Mouse (Mus musculus) forebrain, embryonic 16.5 days (tissue): ENCODE results near the gene Gm45799. TPM values are rescaled to one million over a fixed set of nuclear protein-coding genes. Genes with fewer than 3 reads are reported as not detected.

Experiments
- ATAC-seq: fragments of 200-750 bp; cut with Nextera tagmentation; 2 replicates; pipeline ENCODE4 v1.8.0; 2017; ENCODE audit warnings: mild to moderate bottlenecking, moderate library complexity
- H3K27ac ChIP-seq: fragments of 300-500 bp; sonication (generic); 2 replicates; pipeline ENCODE4 v1.5.1; 2014; ENCODE audit warnings: low read length, control low read depth
- H3K27me3 ChIP-seq: fragments of 300-500 bp; sonication (generic); replicated peaks from 2 replicates; pipeline ENCODE4 v1.6.1; 2014; ENCODE audit warnings: low read length; ENCODE audit not compliant: control insufficient read depth, insufficient read depth
- H3K36me3 ChIP-seq: fragments of 300-500 bp; sonication (generic); 2 replicates; pipeline ENCODE4 v1.6.1; 2014; ENCODE audit not compliant: control insufficient read depth, insufficient read depth
- H3K4me1 ChIP-seq: fragments of 300-500 bp; sonication (generic); replicated peaks from 2 replicates; pipeline ENCODE4 v1.6.1; 2014; ENCODE audit warnings: low read length; ENCODE audit not compliant: control insufficient read depth, insufficient read depth
- H3K4me2 ChIP-seq: fragments of 300-500 bp; sonication (generic); 2 replicates; pipeline ENCODE4 v1.6.1; 2014; ENCODE audit warnings: mild to moderate bottlenecking, low read length, control low read depth
- H3K4me3 ChIP-seq: fragments of 300-500 bp; sonication (generic); replicated peaks from 2 replicates; pipeline ENCODE4 v1.5.1; 2014; ENCODE audit warnings: mild to moderate bottlenecking, low read length, control low read depth
- H3K9ac ChIP-seq: fragments of 300-500 bp; sonication (generic); replicated peaks from 2 replicates; pipeline ENCODE4 v1.6.1; 2014; ENCODE audit warnings: low read depth, low read length, control low read depth
- H3K9me3 ChIP-seq: fragments of 300-500 bp; sonication (generic); 2 replicates; pipeline ENCODE4 v1.6.1; 2016; ENCODE audit warnings: low read length; ENCODE audit not compliant: control insufficient read depth
- WGBS: fragments of 180-500 bp; shearing (Covaris S2); extraction: QIAGEN DNeasy Blood & Tissue Kit; methylation state at CpG from one replicate; pipeline ENCODE4 v1.1.7; 2014; 5-methylcytosine and 5-hydroxymethylcytosine counted together
- polyA plus RNA-seq: library from polyadenylated mRNA; unstranded; fragments of >200 nt; fragmentation: Nextera tagmentation; extraction: Ambion mirVana; gene quantifications from 2 replicates; pipeline ENCODE4 v1.2.1, GENCODE M21; 2015

Gene Gm45799
- polyA plus RNA-seq, 1 experiment from 2014 or later = 4.6 TPM

GRCm38 (mm10) chr7:105703816-105704215 lies 63.5 kb downstream of the Gm45799 start:
- no peak overlapping the region for H3K4me2 ChIP-seq

DNA sequence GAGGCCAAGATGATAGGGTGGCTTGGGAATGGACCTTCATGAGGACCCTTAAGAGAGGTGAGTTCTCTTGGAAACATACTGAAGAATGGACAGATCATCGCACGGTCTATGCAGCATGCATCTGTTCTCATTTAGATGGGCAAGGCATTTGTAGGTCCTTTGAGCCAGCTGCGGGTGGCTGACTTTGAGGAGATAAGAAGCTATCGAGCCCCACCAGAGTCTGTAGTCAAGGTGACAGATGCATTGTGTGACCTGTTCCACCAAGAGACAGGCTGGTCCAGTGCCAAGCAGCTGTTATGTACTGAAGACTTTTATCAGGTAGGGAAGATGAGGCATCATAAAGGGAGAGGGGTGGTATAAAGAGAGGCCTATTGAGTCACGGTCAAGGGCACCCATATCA lies 68.4 kb downstream of the Gm45799 start:
- Histone ChIP-seq H3K36me3 (no peaks in the 10 kb centered on the region), H3K9ac (no peak overlapping the region), H3K4me3 (no peak overlapping the region), H3K4me1 (no peaks in the 10 kb centered on the region), H3K9me3 (no peaks in the 10 kb centered on the region), H3K27ac (no peak overlapping the region), H3K27me3 (no peaks in the 10 kb centered on the region), H3K4me2 (no peak overlapping the region)
- ATAC-seq = no peak
- 97% methylated on average over 5 of the region's 5 CpGs for WGBS

More at GRCm38 (mm10) chr7:105703816-105704215, 63.5 kb downstream of the Gm45799 start:
- H3K4me1 ChIP-seq = no peaks in the 10 kb centered on the region
- no peaks in the 10 kb centered on the region for H3K27me3 ChIP-seq
- 87% methylated on average over 4 of the region's 4 CpGs for WGBS
- H3K36me3 ChIP-seq = no peaks in the 10 kb centered on the region
- H3K27ac ChIP-seq = no peak overlapping the region
- H3K9ac ChIP-seq = no peak overlapping the region
- H3K9me3 ChIP-seq = no peaks in the 10 kb centered on the region
- no peak for ATAC-seq
- H3K4me3 ChIP-seq = no peak overlapping the region

- no peak overlapping the region for H3K9ac ChIP-seq
- no peaks in the 10 kb centered on the region for H3K27me3 ChIP-seq
- no peaks in the 10 kb centered on the region for H3K9me3 ChIP-seq
- H3K4me1 ChIP-seq = no peaks in the 10 kb centered on the region
- no peak overlapping the region for H3K4me3 ChIP-seq
- 56% methylated on average over 3 of the region's 3 CpGs for WGBS
- no peak for ATAC-seq
- H3K27ac ChIP-seq = no peak overlapping the region
- no peaks in the 10 kb centered on the region for H3K36me3 ChIP-seq
- H3K4me2 ChIP-seq = no peak overlapping the region
Observed at GRCm38 (mm10) chr7:105715366-105715765, 75.0 kb downstream of the Gm45799 start.

- Histone ChIP-seq H3K9me3 (peaks cover 2% of the 10 kb centered on the region; the same call in 1 of the 2 replicates), H3K9ac (no peak overlapping the region), H3K4me3 (no peak overlapping the region), H3K27me3 (no peaks in the 10 kb centered on the region), H3K36me3 (no peaks in the 10 kb centered on the region), H3K27ac (no peak overlapping the region), H3K4me2 (no peak overlapping the region), H3K4me1 (no peaks in the 10 kb centered on the region)
- 63% methylated on average over 2 of the region's 2 CpGs for WGBS
- ATAC-seq = no peak
Observed at GRCm38 (mm10) chr7:105721916-105722315, 81.6 kb downstream of the Gm45799 start.

DNA sequence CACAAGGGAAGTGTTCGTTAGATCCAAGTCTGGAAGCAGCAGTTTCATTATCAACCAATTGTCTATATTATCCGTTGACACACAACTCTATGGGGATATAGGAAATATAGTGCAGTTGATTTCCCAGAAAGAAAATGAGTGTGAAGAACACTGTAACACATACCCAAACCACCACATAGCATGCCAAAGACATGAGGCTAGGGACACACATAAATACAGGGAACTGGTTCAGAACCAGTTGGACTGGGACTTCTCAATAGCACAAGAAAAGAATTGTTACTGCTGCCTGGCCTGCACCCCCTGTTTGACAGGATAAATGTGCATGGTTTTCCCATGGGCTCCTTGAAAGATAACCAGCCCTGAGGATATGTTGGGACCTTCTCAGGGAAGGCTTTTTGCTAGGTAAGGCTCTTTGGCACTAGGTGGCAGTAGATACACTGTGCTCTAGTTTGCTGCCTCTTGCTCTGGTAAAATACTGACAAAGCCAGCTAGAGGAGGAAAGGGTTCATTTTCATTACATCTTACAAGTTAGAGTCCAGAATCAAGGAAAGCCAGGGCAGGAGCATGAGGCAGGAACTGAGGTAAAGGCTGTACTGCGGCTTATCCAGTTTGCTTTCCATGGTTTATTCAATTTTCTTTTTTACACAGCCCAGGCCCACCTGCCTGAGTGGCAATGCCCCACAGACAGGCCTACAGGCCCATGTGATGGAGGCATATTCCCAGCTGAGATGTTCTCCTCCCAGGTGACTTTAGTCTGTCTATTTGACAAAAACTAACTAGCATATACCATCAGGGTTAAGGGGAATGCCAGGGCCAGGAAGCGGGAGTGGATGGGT lies 86.0 kb downstream of the Gm45799 start:
- Histone ChIP-seq H3K9ac (peak overlapping the region; percentile 42), H3K4me1 (peaks cover 7% of the 10 kb centered on the region; the same call in 1 of the 2 replicates), H3K36me3 (no peaks in the 10 kb centered on the region; the same call in 1 of the 2 replicates), H3K4me2 (no peak overlapping the region), H3K9me3 (peaks cover 2% of the 10 kb centered on the region; the same call in 1 of the 2 replicates), H3K4me3 (no peak overlapping the region), H3K27me3 (no peaks in the 10 kb centered on the region), H3K27ac (peak overlapping the region; percentile 50)
- ATAC-seq = peak; percentile 77
- 75% methylated on average over 4 of the region's 4 CpGs for WGBS

GRCm38 (mm10) chr7:105726980-105727325 lies 86.6 kb downstream of the Gm45799 start:
- no peak overlapping the region for H3K9ac ChIP-seq
- 93% methylated on average over 4 of the region's 4 CpGs for WGBS
- H3K4me1 ChIP-seq = peaks cover 7% of the 10 kb centered on the region; the same call in 1 of the 2 replicates
- H3K9me3 ChIP-seq = peaks cover 2% of the 10 kb centered on the region; the same call in 1 of the 2 replicates
- H3K4me2 ChIP-seq = no peak overlapping the region
- ATAC-seq = no peak
- H3K36me3 ChIP-seq = peaks cover 4% of the 10 kb centered on the region; the same call in 1 of the 2 replicates
- no peak overlapping the region for H3K27ac ChIP-seq
- H3K4me3 ChIP-seq = no peak overlapping the region
- no peaks in the 10 kb centered on the region for H3K27me3 ChIP-seq

DNA sequence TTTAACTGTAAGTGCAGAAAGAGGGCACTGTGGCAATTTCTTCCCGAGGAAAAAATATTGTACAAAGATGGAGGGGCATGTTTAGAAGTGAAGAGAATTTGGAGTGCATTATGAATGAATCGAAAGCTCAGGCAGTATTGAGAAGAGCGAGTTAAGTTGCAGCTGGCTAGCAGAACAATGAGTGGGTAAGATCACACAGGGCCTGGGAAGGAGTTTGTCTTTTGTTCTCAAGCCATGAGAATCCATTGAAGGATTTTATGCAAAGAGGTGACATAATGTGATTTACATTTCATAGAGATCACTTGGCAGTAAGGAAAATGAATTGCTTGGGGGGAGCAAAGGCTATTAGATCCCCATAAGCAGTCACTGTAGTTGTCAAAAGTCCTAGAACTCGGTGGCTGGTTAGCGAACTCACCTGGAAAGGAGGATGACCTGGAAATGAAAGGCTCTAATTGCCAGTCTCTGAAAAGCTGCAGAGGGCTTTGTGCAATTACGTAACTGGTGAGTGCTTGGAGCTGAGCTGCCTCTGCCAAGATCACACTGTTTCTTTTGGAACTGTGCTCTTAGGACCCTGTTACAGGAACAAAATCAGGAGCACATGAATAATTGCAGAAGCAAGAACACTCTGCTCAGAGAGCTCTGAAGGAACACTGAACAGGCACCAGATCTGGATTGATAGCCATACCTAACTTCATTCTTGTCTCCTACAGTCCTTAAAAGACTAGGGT lies 88.5 kb downstream of the Gm45799 start:
- Histone ChIP-seq H3K27me3 (no peaks in the 10 kb centered on the region), H3K9me3 (no peaks in the 10 kb centered on the region), H3K36me3 (peaks cover 12% of the 10 kb centered on the region), H3K27ac (peak overlapping the region; percentile 74), H3K9ac (no peak overlapping the region), H3K4me2 (peak overlapping the region; percentile 13), H3K4me1 (peaks cover 7% of the 10 kb centered on the region; the same call in 1 of the 2 replicates), H3K4me3 (no peak overlapping the region)
- ATAC-seq = peak; percentile 71
- 12% methylated on average over 6 of the region's 6 CpGs for WGBS

DNA sequence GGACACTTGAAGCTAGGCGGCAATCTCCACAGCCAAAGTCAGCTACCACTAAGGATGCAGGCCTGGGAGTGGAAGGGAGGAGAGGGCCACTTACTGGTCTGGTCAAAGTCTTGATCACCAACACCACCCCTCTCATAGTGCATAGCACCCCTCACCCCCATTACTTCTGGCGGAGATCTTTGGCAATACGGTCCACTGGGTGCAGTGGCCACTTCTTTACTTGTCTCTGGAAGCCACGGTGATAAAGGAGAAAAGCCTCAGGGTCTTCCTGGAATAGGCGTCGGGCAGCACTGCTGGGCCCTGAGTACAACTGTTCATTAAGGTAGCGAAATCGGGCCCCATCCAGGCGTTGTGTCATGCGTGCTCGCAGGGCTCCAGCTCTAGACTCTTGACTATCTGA lies 93.5 kb downstream of the Gm45799 start:
- no peaks in the 10 kb centered on the region for H3K9me3 ChIP-seq
- no peak overlapping the region for H3K27ac ChIP-seq
- WGBS = 93% methylated on average over 11 of the region's 11 CpGs
- no peak overlapping the region for H3K9ac ChIP-seq
- H3K4me3 ChIP-seq = no peak overlapping the region
- no peak overlapping the region for H3K4me2 ChIP-seq
- H3K4me1 ChIP-seq = peaks cover 26% of the 10 kb centered on the region
- peaks cover 15% of the 10 kb centered on the region for H3K36me3 ChIP-seq
- H3K27me3 ChIP-seq = no peaks in the 10 kb centered on the region
- no peak for ATAC-seq
